8 mouse cellular contexts compared by ENCODE assay signal in genomic region chr3:55241730-55242421, GRCm38 (mm10). TPM values are rescaled to one million over a fixed set of nuclear protein-coding genes. Genes with fewer than 3 reads are reported as not detected.
A peak's percentile ranks its signal among the peaks of the same experiment; 100 is the strongest.
DNase-seq lines count a peak whose midpoint lies in the region; ATAC-seq and TF ChIP-seq lines count a peak whose summit lies in the region.

Dclk1 (plus strand) TSS chr3:55242364.

- TF ChIP-seq CTCF in C2C12 (IDR thresholded peaks at IDR 0.05; ENCODE audit: control insufficient read depth, insufficient read depth, insufficient read length) = no peak
- TF ChIP-seq CTCF in Patski (IDR thresholded peaks at IDR 0.05) = no peak

- no peaks in the 10 kb centered on the region for H3K9me3 ChIP-seq in intestine, embryonic 15.5 days
- no peaks in the 10 kb centered on the region for H3K9me3 ChIP-seq in lung, embryonic 16.5 days (ENCODE audit: control insufficient read depth, low read length)

- peak within 1 kb of the TSS; percentile 44; the same call in 1 of the 2 replicates for H3K27ac ChIP-seq in intestine, embryonic 15.5 days
- H3K27ac ChIP-seq in lung, embryonic 16.5 days (ENCODE audit: low read length) = no peak within 1 kb of the TSS

- WGBS in intestine, embryonic 15.5 days = 47% methylated on average over 10 of the region's 10 CpGs
- WGBS in lung, embryonic 16.5 days = 24% methylated on average over 10 of the region's 10 CpGs

- H3K9ac ChIP-seq in intestine, embryonic 15.5 days = peak within 1 kb of the TSS; percentile 50
- H3K9ac ChIP-seq in lung, embryonic 16.5 days (ENCODE audit: low read length) = peak within 1 kb of the TSS; percentile 59

- peak within 1 kb of the TSS; percentile 21 for H3K4me3 ChIP-seq in C2C12 (ENCODE audit: insufficient read depth, poor library complexity, severe bottlenecking)
- H3K4me3 ChIP-seq in intestine, embryonic 15.5 days (replicated peaks) = peak within 1 kb of the TSS; percentile 50
- H3K4me3 ChIP-seq in lung, embryonic 16.5 days (ENCODE audit: low read length) = peak within 1 kb of the TSS; percentile 54

- ATAC-seq in Patski = no peak
- peak; percentile 38 for ATAC-seq in intestine, embryonic 15.5 days
- peak; percentile 57 for ATAC-seq in lung, embryonic 16.5 days (ENCODE audit: low read depth)
- ATAC-seq in granulocyte monocyte progenitor cell, adult 5-6 weeks (replicated peaks; ENCODE audit: poor library complexity, severe bottlenecking) = no peak

- peak within 1 kb of the TSS; percentile 56 for H3ac ChIP-seq in C2C12 (ENCODE audit: control insufficient read depth, insufficient read length, low read depth)

- POLR2A ChIA-PET in Patski (lab: Charles Lee) = interaction anchor here (0.7 to 1.3 kb wide), 4 partner anchors 9 to 17 kb away, joined by 3 to 4 read pairs (median 3); no protein-coding TSS in a partner anchor

- in situ Hi-C loops in Patski (cut with MboI; ENCODE audit: low pct_unique_long_range_greater_than_20kb) = no loop called here

- DNase-seq in Patski (ENCODE audit: low read depth, low spot score) = no peak
- peak; percentile 64 for DNase-seq in gastrocnemius, postnatal 25 days
- no peak for DNase-seq in cerebellum, postnatal 25 days
- DNase-seq in kidney, postnatal 14 days = no peak

- peak within 1 kb of the TSS; percentile 94 for H3K4me2 ChIP-seq in intestine, embryonic 15.5 days (replicated peaks)
- peak within 1 kb of the TSS; percentile 85 for H3K4me2 ChIP-seq in lung, embryonic 16.5 days (ENCODE audit: low read depth, low read length)

- CTCF ChIA-PET in Patski (lab: Charles Lee) = interaction anchor here (0.9 to 2.1 kb wide), 10 partner anchors 9 to 113 kb away, joined by 3 to 5 read pairs (median 3); no protein-coding TSS in a partner anchor

- H3K4me1 ChIP-seq in intestine, embryonic 15.5 days (replicated peaks) = peaks cover 12% of the 10 kb centered on the region
- H3K4me1 ChIP-seq in lung, embryonic 16.5 days (replicated peaks; ENCODE audit: control insufficient read depth, insufficient read depth, low read length) = peaks cover 13% of the 10 kb centered on the region; the same call in 1 of the 2 replicates

- H3K27me3 ChIP-seq in C2C12 (ENCODE audit: control insufficient read depth, insufficient read depth, insufficient read length) (no peaks in the 10 kb centered on the region), Patski (no peaks in the 10 kb centered on the region)
- peaks cover 16% of the 10 kb centered on the region for H3K27me3 ChIP-seq in intestine, embryonic 15.5 days (replicated peaks)
- H3K27me3 ChIP-seq in lung, embryonic 16.5 days (ENCODE audit: control insufficient read depth, insufficient read depth, low read depth, low read length) = peaks cover 3% of the 10 kb centered on the region; the same call in 1 of the 2 replicates

- no peaks in the 10 kb centered on the region for H3K79me3 ChIP-seq in C2C12 (ENCODE audit: low read depth)

- no peaks in the 10 kb centered on the region for H3K36me3 ChIP-seq in C2C12 (ENCODE audit: control insufficient read depth, insufficient read depth)
- no peaks in the 10 kb centered on the region for H3K36me3 ChIP-seq in intestine, embryonic 15.5 days
- no peaks in the 10 kb centered on the region for H3K36me3 ChIP-seq in lung, embryonic 16.5 days (ENCODE audit: control insufficient read depth, insufficient read depth, low read length)

- no peaks in the 10 kb centered on the region for H3K79me2 ChIP-seq in C2C12 (ENCODE audit: control insufficient read depth, insufficient read depth)

TF ChIP-seq in C2C12, 6 proteins besides CTCF, POLR2A, EP300 and RAD21:
- TF ChIP-seq USF1 (IDR thresholded peaks at IDR 0.05; ENCODE audit: low read depth) (peak; percentile 75), MYOD1 (IDR thresholded peaks at IDR 0.05; ENCODE audit: control insufficient read depth, insufficient read length, low read depth) (no peak), CEBPB (IDR thresholded peaks at IDR 0.05; ENCODE audit: low read depth) (peak; percentile 16)

RNA-seq across cellular contexts. Expression of gene Dclk1, which starts in this region (rescaled TPM):
- polyA plus RNA-seq in C2C12 (2012; fragmentation: generic; extraction: Trizol) (2.2 TPM), Patski (2021) (16.7 TPM)
- 1 to 10 TPM; 6.3 to 9.1 TPM for total RNA-seq in gastrocnemius, postnatal 25 days (2021)
- 12.3 and 15.3 TPM in 2 replicates for polyA plus RNA-seq in intestine, embryonic 15.5 days (2015; fragmentation: Nextera tagmentation; extraction: Ambion mirVana)
- polyA plus RNA-seq in lung, embryonic 16.5 days (2015; fragmentation: Nextera tagmentation; extraction: Ambion mirVana) = 8.0 and 10.3 TPM in 2 replicates
- total RNA-seq in granulocyte monocyte progenitor cell, adult 5-6 weeks (2014; fragmentation: Nextera tagmentation) = not detected in 2 replicates
- not detected in 2 replicates for total RNA-seq in granulocyte monocyte progenitor cell, adult 5-6 weeks (2017)

Comparison
In these comparisons a context has a peak if more than half of its experiments do, and no peak if none do; other contexts are left out.
1. RNA of gene Dclk1 (total RNA-seq): 6.3 to 9.1 TPM in gastrocnemius, postnatal 25 days; not detected in granulocyte monocyte progenitor cell, adult 5-6 weeks; every median in the first group is over 4 times any median in the second.
2. ATAC-seq: peak in intestine, embryonic 15.5 days (single experiment) and lung, embryonic 16.5 days (single experiment); none in Patski (single experiment) and granulocyte monocyte progenitor cell, adult 5-6 weeks (single experiment).
3. Peak in every context shown above with its lines, with median percentiles within 50 percentile points of each other: H3K4me3 ChIP-seq.